Mouse (Mus musculus) splenic B cell, adult 2 months (primary cell): Measurements from ENCODE around the gene Ldhc.
A peak's percentile ranks its signal among the peaks of the same experiment; 100 is the strongest.

Experiments used
- DNase-seq: peaks from one replicate; pipeline ENCODE4 v3.0.0-alpha.2; 2011; ENCODE audit warnings: low read depth, low spot score
- H3K27me3 ChIP-seq: 2 replicates; pipeline ENCODE4 v1.6.1; 2012; ENCODE audit warnings: mild to moderate bottlenecking, low read length, moderate library complexity, mixed read lengths; ENCODE audit not compliant: control insufficient read depth, poor library complexity, insufficient read depth, severe bottlenecking
- H3K36me3 ChIP-seq: 2 replicates; pipeline ENCODE4 v1.6.1; 2012; ENCODE audit warnings: mild to moderate bottlenecking, low read length, moderate library complexity, mixed read lengths; ENCODE audit not compliant: control insufficient read depth, poor library complexity, insufficient read depth, severe bottlenecking

The Ldhc gene

GRCm38 (mm10) chr7:46838104-46838671 lies 22.8 kb upstream of the Ldhc start:
- Histone ChIP-seq H3K27me3 (no peaks in the 10 kb centered on the region), H3K36me3 (no peaks in the 10 kb centered on the region)
- no peak for DNase-seq

GRCm38 (mm10) chr7:46838891-46839302 lies 22.1 kb upstream of the Ldhc start:
- DNase-seq, result no peak
- Histone ChIP-seq H3K27me3 (no peaks in the 10 kb centered on the region), H3K36me3 (no peaks in the 10 kb centered on the region)

GRCm38 (mm10) chr7:46839446-46839845 lies 21.6 kb upstream of the Ldhc start:
- no peak for DNase-seq
- Histone ChIP-seq H3K27me3 (no peaks in the 10 kb centered on the region), H3K36me3 (no peaks in the 10 kb centered on the region)

- DNase-seq, result no peak
- Histone ChIP-seq H3K36me3 (no peaks in the 10 kb centered on the region), H3K27me3 (no peaks in the 10 kb centered on the region)
These were observed 21.1 kb upstream of the Ldhc start for GRCm38 (mm10) chr7:46839861-46840260.

- Histone ChIP-seq H3K36me3 (no peaks in the 10 kb centered on the region), H3K27me3 (no peaks in the 10 kb centered on the region)
- DNase-seq, result no peak
These were observed 20.7 kb upstream of the Ldhc start for GRCm38 (mm10) chr7:46840326-46840725.

GRCm38 (mm10) chr7:46840787-46841525 lies 20.0 kb upstream of the Ldhc start, which contains the start of gene Ldha:
Gene Ldha (plus strand): TSS chr7:46841475.
- no peak for DNase-seq
- Histone ChIP-seq H3K36me3 (no peaks in the 10 kb centered on the region), H3K27me3 (no peaks in the 10 kb centered on the region)

- no peaks in the 10 kb centered on the region for H3K36me3 ChIP-seq
- no peaks in the 10 kb centered on the region for H3K27me3 ChIP-seq
- no peak for DNase-seq
These were observed 18.7 kb upstream of the Ldhc start for GRCm38 (mm10) chr7:46842278-46842677.

- peaks cover 2% of the 10 kb centered on the region; the same call in 1 of the 2 replicates for H3K36me3 ChIP-seq
- no peaks in the 10 kb centered on the region for H3K27me3 ChIP-seq
- DNase-seq, result no peak
These were observed 17.4 kb upstream of the Ldhc start for GRCm38 (mm10) chr7:46843576-46843975.

GRCm38 (mm10) chr7:46845211-46845977 lies 15.6 kb upstream of the Ldhc start:
- Histone ChIP-seq H3K27me3 (no peaks in the 10 kb centered on the region), H3K36me3 (peaks cover 15% of the 10 kb centered on the region)
- peak; percentile 94 for DNase-seq

GRCm38 (mm10) chr7:46845978-46846485 lies 15.0 kb upstream of the Ldhc start:
- no peak for DNase-seq

GRCm38 (mm10) chr7:46846486-46847244 lies 14.3 kb upstream of the Ldhc start:
- DNase-seq, result peak; percentile 85
- Histone ChIP-seq H3K36me3 (peaks cover 24% of the 10 kb centered on the region), H3K27me3 (no peaks in the 10 kb centered on the region)

More at GRCm38 (mm10) chr7:46845978-46846485, 15.0 kb upstream of the Ldhc start:
- Histone ChIP-seq H3K36me3 (peaks cover 18% of the 10 kb centered on the region), H3K27me3 (no peaks in the 10 kb centered on the region)

GRCm38 (mm10) chr7:46849287-46849686 lies 11.7 kb upstream of the Ldhc start:
- DNase-seq, result no peak
- peaks cover 37% of the 10 kb centered on the region for H3K36me3 ChIP-seq
- no peaks in the 10 kb centered on the region for H3K27me3 ChIP-seq

- H3K27me3 ChIP-seq, result no peaks in the 10 kb centered on the region
- no peak for DNase-seq
These were observed 10.0 kb upstream of the Ldhc start for GRCm38 (mm10) chr7:46851026-46851425.

GRCm38 (mm10) chr7:46852666-46853065 lies 8.3 kb upstream of the Ldhc start:
- no peaks in the 10 kb centered on the region for H3K27me3 ChIP-seq
- DNase-seq, result no peak
- H3K36me3 ChIP-seq, result peaks cover 40% of the 10 kb centered on the region

More at GRCm38 (mm10) chr7:46851026-46851425, 10.0 kb upstream of the Ldhc start:
- H3K36me3 ChIP-seq, result peaks cover 40% of the 10 kb centered on the region
